Mouse (Mus musculus): ENCODE data around the gene Rmnd1. TPM values are rescaled to one million over a fixed set of nuclear protein-coding genes. Genes with fewer than 3 reads are reported as not detected.

Gene Rmnd1
- 55.6 TPM for polyA plus RNA-seq (2017; shearing (Covaris generic))

DNA sequence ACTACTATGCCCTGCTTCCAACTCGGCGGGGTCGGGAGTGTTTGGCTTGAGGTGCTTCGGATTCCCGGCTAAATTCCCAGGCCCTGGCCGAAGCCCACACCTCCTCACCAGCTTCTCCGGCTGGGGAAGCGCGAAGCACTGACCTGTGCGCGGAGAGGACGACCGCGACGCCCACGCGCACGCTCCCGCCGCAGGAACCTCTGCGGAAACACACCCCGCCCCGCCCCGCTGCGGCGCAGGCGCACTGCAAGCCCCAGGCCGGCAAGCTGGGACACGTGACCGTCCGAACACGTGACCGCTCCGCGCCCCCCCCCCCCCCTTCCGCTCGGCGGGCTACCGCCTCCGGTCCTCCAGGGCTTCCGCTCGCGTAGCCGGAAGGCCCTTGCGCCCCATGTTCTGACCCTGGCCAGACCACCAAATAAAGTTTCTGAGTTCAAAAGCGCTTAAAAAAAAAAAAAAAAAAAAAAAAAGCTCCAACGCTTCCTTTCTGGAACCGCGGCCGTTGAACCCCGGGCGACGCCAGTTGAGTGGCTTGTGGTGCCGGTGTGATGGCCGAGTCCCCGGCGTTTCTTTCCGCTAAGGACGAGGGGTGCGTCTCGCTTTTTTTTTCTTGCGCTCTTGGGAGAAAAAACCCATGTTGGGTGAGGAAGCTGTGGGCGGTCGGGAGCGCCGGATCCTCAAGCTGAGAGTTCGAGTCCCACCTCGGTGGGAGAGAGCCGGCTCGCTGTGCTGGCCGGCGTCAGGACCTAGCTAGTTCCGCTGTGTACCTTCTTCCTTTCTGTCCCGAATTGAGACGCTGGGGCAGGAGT lies at the start of gene Rmnd1, which contains the start of gene Armt1:
TSS of gene Rmnd1 (minus strand) at position 266 of the 809 bp plus-strand sequence.
TSS of gene Armt1 (plus strand) at position 345 of the 809 bp plus-strand sequence.

DNA sequence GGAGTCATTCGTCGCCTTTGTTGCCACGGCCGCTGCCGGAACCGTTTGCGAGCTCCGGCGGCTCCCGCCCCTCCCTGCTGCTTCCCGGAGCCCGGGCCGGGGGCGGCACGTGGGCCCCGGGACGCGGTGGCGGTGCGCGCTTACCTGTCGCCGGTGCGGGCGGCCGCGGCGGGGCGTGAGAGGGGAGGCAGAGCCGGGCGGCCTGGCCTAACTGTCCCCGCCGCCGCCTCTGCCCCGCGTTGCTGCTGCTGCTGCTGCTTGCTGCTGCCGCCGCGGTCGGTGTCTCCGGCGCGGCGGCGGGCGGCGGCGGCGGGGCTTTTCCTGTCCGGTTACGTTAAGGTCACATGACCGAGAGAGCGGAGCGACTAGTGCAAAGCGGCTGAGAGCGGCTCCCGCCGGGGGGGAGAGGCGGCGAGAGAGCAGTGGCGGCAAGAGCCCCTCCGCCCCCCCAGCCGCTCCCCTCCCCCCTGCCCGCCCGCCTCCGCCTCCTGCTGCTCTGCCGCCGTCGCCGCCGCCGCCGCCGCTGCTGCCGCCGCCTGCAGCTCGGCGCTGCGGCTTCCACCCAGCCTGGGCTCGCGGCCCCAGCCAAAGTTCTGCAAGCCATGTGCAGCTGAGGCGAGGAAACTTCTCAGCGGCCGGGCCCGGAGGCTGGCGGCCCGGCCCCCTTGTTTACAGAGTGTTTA lies 44.3 kb downstream of the Rmnd1 start, which contains the start of gene Zbtb2:
TSS of gene Zbtb2 (minus strand) at position 408 of the 683 bp plus-strand sequence.

Other genes with a start within 250 kb of the Rmnd1 start
- gene Akap12, start 166.0 kb downstream of the Rmnd1 start, polyA plus RNA-seq (2017; shearing (Covaris generic)): 3.4 TPM
- gene Zbtb2, start 44.3 kb downstream of the Rmnd1 start, polyA plus RNA-seq (2017; shearing (Covaris generic)): 53.1 TPM
- 12.6 TPM for gene Armt1, start 79 bp upstream of the Rmnd1 start, polyA plus RNA-seq (2017; shearing (Covaris generic))
- gene Ccdc170, start 50.1 kb upstream of the Rmnd1 start, polyA plus RNA-seq (2017; shearing (Covaris generic)): 0.19 TPM
- 1.9 TPM for gene Esr1, start 179.2 kb upstream of the Rmnd1 start, polyA plus RNA-seq (2017; shearing (Covaris generic))

Measured in naive thymus-derived CD4-positive, alpha-beta T cell, adult 5 months (primary cell).